Mouse (Mus musculus): Measurements from ENCODE around the gene Asic4. TPM values are rescaled to one million over a fixed set of nuclear protein-coding genes. Genes with fewer than 3 reads are reported as not detected.

Gene Asic4
- polyA plus RNA-seq, 1 experiment: 0.56 TPM

- TF ChIP-seq GATA1 (IDR thresholded peaks at IDR 0.05; ENCODE audit: low read length): no peak
These were observed 51.7 kb downstream of the Asic4 start for GRCm38 (mm10) chr1:75501905-75502304.

GRCm38 (mm10) chr1:75502945-75503650 lies 52.9 kb downstream of the Asic4 start:
- no peak for TF ChIP-seq GATA1 (IDR thresholded peaks at IDR 0.05; ENCODE audit: low read length)

GRCm38 (mm10) chr1:75503651-75503980 lies 53.4 kb downstream of the Asic4 start:
- no peak for TF ChIP-seq GATA1 (IDR thresholded peaks at IDR 0.05; ENCODE audit: low read length)

- no peak for TF ChIP-seq GATA1 (IDR thresholded peaks at IDR 0.05; ENCODE audit: low read length)
These were observed 54.2 kb downstream of the Asic4 start for GRCm38 (mm10) chr1:75504256-75505045.

- TF ChIP-seq GATA1 (IDR thresholded peaks at IDR 0.05; ENCODE audit: low read length): no peak
These were observed 55.1 kb downstream of the Asic4 start for GRCm38 (mm10) chr1:75505159-75505955.

GRCm38 (mm10) chr1:75505956-75506831 lies 56.0 kb downstream of the Asic4 start, which contains the start of gene Obsl1:
TSS of gene Obsl1 (minus strand) at chr1:75506452.
- TF ChIP-seq GATA1 (IDR thresholded peaks at IDR 0.05; ENCODE audit: low read length): no peak

GRCm38 (mm10) chr1:75507006-75507405 lies 56.8 kb downstream of the Asic4 start, which contains the start of gene Inha:
TSS of gene Inha (plus strand) at chr1:75507077.
- TF ChIP-seq GATA1 (IDR thresholded peaks at IDR 0.05; ENCODE audit: low read length): no peak

- TF ChIP-seq GATA1 (IDR thresholded peaks at IDR 0.05; ENCODE audit: low read length): no peak
These were observed 59.4 kb downstream of the Asic4 start for GRCm38 (mm10) chr1:75509586-75509985.

- TF ChIP-seq GATA1 (IDR thresholded peaks at IDR 0.05; ENCODE audit: low read length): no peak
These were observed 59.9 kb downstream of the Asic4 start for GRCm38 (mm10) chr1:75510154-75510553.

GRCm38 (mm10) chr1:75511437-75512210 lies 61.4 kb downstream of the Asic4 start:
- no peak for TF ChIP-seq GATA1 (IDR thresholded peaks at IDR 0.05; ENCODE audit: low read length)

GRCm38 (mm10) chr1:75512550-75512949 lies 62.3 kb downstream of the Asic4 start:
- no peak for TF ChIP-seq GATA1 (IDR thresholded peaks at IDR 0.05; ENCODE audit: low read length)

GRCm38 (mm10) chr1:75516703-75517380 lies 66.6 kb downstream of the Asic4 start:
- no peak for TF ChIP-seq GATA1 (IDR thresholded peaks at IDR 0.05; ENCODE audit: low read length)

GRCm38 (mm10) chr1:75517984-75518383 lies 67.7 kb downstream of the Asic4 start:
- TF ChIP-seq GATA1 (IDR thresholded peaks at IDR 0.05; ENCODE audit: low read length): no peak

GRCm38 (mm10) chr1:75518427-75518826 lies 68.2 kb downstream of the Asic4 start:
- no peak for TF ChIP-seq GATA1 (IDR thresholded peaks at IDR 0.05; ENCODE audit: low read length)

Measured in G1E-ER4 (cell line).